In the genomic region with DNA sequence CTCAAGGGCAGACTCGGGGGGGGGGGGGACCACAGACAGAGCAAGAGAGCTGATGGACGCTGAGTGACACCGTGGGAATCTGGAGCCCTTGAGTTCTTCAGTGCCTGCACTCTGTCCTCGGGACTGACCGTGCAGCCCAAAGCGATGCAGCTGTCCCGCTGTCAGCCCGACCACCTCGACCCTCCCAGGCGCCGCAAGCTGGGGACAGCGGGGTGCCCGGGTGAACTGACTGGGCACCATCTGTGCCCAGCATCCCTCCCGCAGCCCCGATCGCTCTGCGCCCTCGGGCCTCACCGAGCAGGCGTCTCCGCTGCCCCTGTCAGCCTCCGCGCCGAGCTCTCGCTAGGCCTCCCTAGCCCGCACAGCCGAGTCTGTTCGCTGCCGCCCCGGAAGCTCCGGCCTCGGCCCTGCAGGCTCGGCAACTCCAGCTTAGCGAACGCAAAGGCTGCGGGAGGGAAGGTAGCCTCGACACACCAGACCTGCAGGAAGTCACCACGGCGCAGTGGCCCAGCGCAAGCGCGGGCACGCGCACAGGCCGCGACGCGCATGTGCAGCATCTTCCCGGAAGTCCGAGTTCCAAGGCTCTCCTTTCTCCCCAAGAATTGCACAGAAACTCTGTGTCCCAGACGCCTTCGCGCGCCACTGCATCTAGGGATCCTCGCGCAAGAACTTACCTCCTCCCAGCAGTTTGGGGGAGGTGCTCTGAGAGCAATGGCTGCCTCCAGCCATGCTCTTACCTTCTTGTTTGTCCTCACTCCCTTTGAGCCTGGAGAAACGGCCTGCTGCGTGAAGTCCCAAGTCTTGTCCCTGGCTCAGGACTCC, we compare ENCODE assay signal across 8 mouse cellular contexts. TPM values are rescaled to one million over a fixed set of nuclear protein-coding genes. Genes with fewer than 3 reads are reported as not detected.
DNase-seq lines count a peak whose midpoint lies in the region; ATAC-seq and TF ChIP-seq lines count a peak whose summit lies in the region.

Gene Rbak (minus strand): TSS at position 521 of the 822 bp plus-strand sequence.
Gene Spdye4b (plus strand): TSS at position 763 of the 822 bp plus-strand sequence.

- TF ChIP-seq RAD21 in CH12.LX (IDR thresholded peaks at IDR 0.05; ENCODE audit: low read depth, low read length) = no peak

- ATAC-seq in forebrain, embryonic 12.5 days (ENCODE audit: low FRiP score) = peak; percentile 97
- ATAC-seq in heart, postnatal 0 days (ENCODE audit: insufficient read depth, low read depth) = peak; percentile 96
- ATAC-seq in liver, embryonic 16.5 days (ENCODE audit: low read depth) = peak; percentile 92
- ATAC-seq in neural tube, embryonic 13.5 days (ENCODE audit: low read depth) = peak; percentile 97

- in situ Hi-C loops in CH12.LX (cut with MboI; ENCODE audit: low pct_ligation_motif_present, low pct_unique_long_range_greater_than_20kb, low sequenced_read_pairs) = loop anchor here (5.0 kb wide), 1 partner anchor 57 kb away; the partner anchor contains the start of gene Zfp12

- H3K4me2 ChIP-seq in CH12.LX (ENCODE audit: insufficient read depth, low read depth, poor library complexity, severe bottlenecking) = peak within 1 kb of the TSS; percentile 90
- H3K4me2 ChIP-seq in forebrain, embryonic 12.5 days = peak within 1 kb of the TSS; percentile 83
- peak within 1 kb of the TSS; percentile 99 for H3K4me2 ChIP-seq in heart, postnatal 0 days (ENCODE audit: low read depth, low read length)
- peak within 1 kb of the TSS; percentile 74 for H3K4me2 ChIP-seq in liver, embryonic 16.5 days (ENCODE audit: low read depth, low read length)
- peak within 1 kb of the TSS; percentile 81 for H3K4me2 ChIP-seq in neural tube, embryonic 13.5 days

- dilution Hi-C loops in CH12.LX (cut with MboI; ENCODE audit: extremely low pct_ligation_motif_present, extremely low pct_unique_long_range_greater_than_20kb, low sequenced_read_pairs) = no loop called here

- peaks cover 0 to 12% of the 10 kb centered on the region in 2 experiments; a peak in 2 of 4 replicates for H3K4me1 ChIP-seq in CH12.LX (ENCODE audit: control insufficient read depth in 1 of 2, insufficient read depth in 2 of 2)
- H3K4me1 ChIP-seq in forebrain, embryonic 12.5 days = peaks cover 14% of the 10 kb centered on the region
- 0 out of 2 replicates have a peak, but pooled peaks cover 9% of the 10 kb centered on the region for H3K4me1 ChIP-seq in heart, postnatal 0 days (ENCODE audit: control insufficient read depth, insufficient read depth)
- peaks cover 6% of the 10 kb centered on the region for H3K4me1 ChIP-seq in liver, embryonic 16.5 days (ENCODE audit: control insufficient read depth, low read depth, low read length)
- H3K4me1 ChIP-seq in neural tube, embryonic 13.5 days (replicated peaks) = peaks cover 16% of the 10 kb centered on the region
- peaks cover 6% of the 10 kb centered on the region for H3K4me1 ChIP-seq in testis, adult 2 months (ENCODE audit: control insufficient read depth, insufficient read depth, low read length)

- peak within 1 kb of the TSS; percentile 79 for H3K9ac ChIP-seq in CH12.LX (ENCODE audit: insufficient read depth, low read depth)
- H3K9ac ChIP-seq in forebrain, embryonic 12.5 days = peak within 1 kb of the TSS; percentile 83
- H3K9ac ChIP-seq in heart, postnatal 0 days (replicated peaks; ENCODE audit: low read depth, low read length) = peak within 1 kb of the TSS; percentile 84
- H3K9ac ChIP-seq in liver, embryonic 16.5 days (ENCODE audit: low read depth, low read length) = peak within 1 kb of the TSS; percentile 65
- peak within 1 kb of the TSS; percentile 91 for H3K9ac ChIP-seq in neural tube, embryonic 13.5 days

- peak; percentile 95 for DNase-seq in CH12.LX (ENCODE audit: extremely low read depth)
- peak; percentile 67 for DNase-seq in c-Kit-positive CD71-positive TER-119-positive erythroid progenitor cells, embryonic 14.5 days (ENCODE audit: low spot score)
- peak; percentile 98 for DNase-seq in heart, postnatal 0 days (ENCODE audit: low spot score)
- peak; percentile 93 to 96 for DNase-seq in kidney, postnatal 4 days

- H3K4me3 ChIP-seq in CH12.LX (replicated peaks in 1 of 3; ENCODE audit: low read depth in 2 of 3, low read length in 2 of 3, poor library complexity in 1 of 3) = peak within 1 kb of the TSS; percentile 71 to 89 (median 85)
- H3K4me3 ChIP-seq in forebrain, embryonic 12.5 days (replicated peaks) = peak within 1 kb of the TSS; percentile 63
- H3K4me3 ChIP-seq in heart, postnatal 0 days (ENCODE audit: low read depth, low read length) = peak within 1 kb of the TSS; percentile 89
- H3K4me3 ChIP-seq in liver, embryonic 16.5 days (ENCODE audit: low read depth, low read length) = peak within 1 kb of the TSS; percentile 68
- H3K4me3 ChIP-seq in neural tube, embryonic 13.5 days = peak within 1 kb of the TSS; percentile 66
- peak within 1 kb of the TSS; percentile 85 for H3K4me3 ChIP-seq in testis, adult 2 months (ENCODE audit: control insufficient read depth, low read depth, low read length)

- peak; percentile 83 for TF ChIP-seq POLR2A in CH12.LX (IDR thresholded peaks at IDR 0.05; ENCODE audit: low read depth, low read length)
- peak; percentile 77 for TF ChIP-seq POLR2A in testis, adult 2 months (IDR thresholded peaks at IDR 0.05; ENCODE audit: control insufficient read depth, low read depth, low read length)

- no peak for TF ChIP-seq EP300 in CH12.LX (IDR thresholded peaks at IDR 0.05; ENCODE audit: low read length)
- TF ChIP-seq EP300 in heart, postnatal 0 days (IDR thresholded peaks at IDR 0.05; ENCODE audit: low read depth) = no peak

- H3K27ac ChIP-seq in CH12.LX (ENCODE audit: insufficient read depth, low read depth) = peak within 1 kb of the TSS; percentile 32
- peak within 1 kb of the TSS; percentile 87 for H3K27ac ChIP-seq in forebrain, embryonic 12.5 days
- H3K27ac ChIP-seq in heart, postnatal 0 days (ENCODE audit: low read depth) = peak within 1 kb of the TSS; percentile 71
- peak within 1 kb of the TSS; percentile 17; the same call in 1 of the 2 replicates for H3K27ac ChIP-seq in liver, embryonic 16.5 days (ENCODE audit: low read length)
- H3K27ac ChIP-seq in neural tube, embryonic 13.5 days (replicated peaks) = peak within 1 kb of the TSS; percentile 92
- H3K27ac ChIP-seq in testis, adult 2 months (ENCODE audit: control insufficient read depth, insufficient read depth, low read depth, low read length) = peak within 1 kb of the TSS; percentile 73

- H3K27me3 ChIP-seq in CH12.LX (replicated peaks) = peaks cover 11% of the 10 kb centered on the region
- peaks cover 9% of the 10 kb centered on the region; the same call in 1 of the 2 replicates for H3K27me3 ChIP-seq in forebrain, embryonic 12.5 days
- H3K27me3 ChIP-seq in heart, postnatal 0 days (ENCODE audit: control insufficient read depth, insufficient read depth, low read length) = no peaks in the 10 kb centered on the region
- no peaks in the 10 kb centered on the region for H3K27me3 ChIP-seq in liver, embryonic 16.5 days (ENCODE audit: control insufficient read depth, insufficient read depth, low read depth, low read length)
- no peaks in the 10 kb centered on the region for H3K27me3 ChIP-seq in neural tube, embryonic 13.5 days
- H3K27me3 ChIP-seq in testis, adult 2 months (ENCODE audit: control insufficient read depth, insufficient read depth, low read length) = no peaks in the 10 kb centered on the region

- H3K79me2 ChIP-seq in CH12.LX (replicated peaks; ENCODE audit: control insufficient read depth, extremely low read depth, insufficient read depth, poor library complexity, severe bottlenecking) = no peaks in the 10 kb centered on the region; the same call in 1 of the 2 replicates

- H3K36me3 ChIP-seq in CH12.LX (replicated peaks in 1 of 2; ENCODE audit: control insufficient read depth in 1 of 2, insufficient read depth in 1 of 2, low read length in 1 of 2) = peaks cover 23 to 34% of the 10 kb centered on the region in 2 experiments
- H3K36me3 ChIP-seq in forebrain, embryonic 12.5 days (replicated peaks) = peaks cover 30% of the 10 kb centered on the region
- peaks cover 29% of the 10 kb centered on the region for H3K36me3 ChIP-seq in heart, postnatal 0 days (replicated peaks; ENCODE audit: control insufficient read depth, insufficient read depth, low read length)
- H3K36me3 ChIP-seq in liver, embryonic 16.5 days (ENCODE audit: control insufficient read depth, insufficient read depth) = peaks cover 20% of the 10 kb centered on the region
- peaks cover 35% of the 10 kb centered on the region for H3K36me3 ChIP-seq in neural tube, embryonic 13.5 days
- H3K36me3 ChIP-seq in testis, adult 2 months (ENCODE audit: control insufficient read depth, insufficient read depth, low read length) = no peaks in the 10 kb centered on the region

- TF ChIP-seq CTCF in CH12.LX (conservative IDR thresholded peaks at IDR 0.05 in 1 of 2, IDR thresholded peaks at IDR 0.05 in 1 of 2; ENCODE audit: low read depth in 2 of 2, low read length in 2 of 2) = no peak
- TF ChIP-seq CTCF in heart, postnatal 0 days (IDR thresholded peaks at IDR 0.05; ENCODE audit: low read depth) = no peak
- TF ChIP-seq CTCF in testis, adult 2 months (IDR thresholded peaks at IDR 0.05; ENCODE audit: control insufficient read depth, insufficient read depth, insufficient replicate concordance, low read depth, low read length) = no peak

- WGBS in forebrain, embryonic 12.5 days = under 1% methylated on average over 58 of the region's 58 CpGs
- WGBS in heart, postnatal 0 days = under 1% methylated on average over 58 of the region's 58 CpGs
- 1% methylated on average over 58 of the region's 58 CpGs for WGBS in liver, embryonic 16.5 days (ENCODE audit: insufficient replicate concordance)
- under 1% methylated on average over 58 of the region's 58 CpGs for WGBS in neural tube, embryonic 13.5 days

- peaks cover 11% of the 10 kb centered on the region for H3K9me3 ChIP-seq in CH12.LX (replicated peaks; ENCODE audit: low read length)
- H3K9me3 ChIP-seq in forebrain, embryonic 12.5 days = peaks cover 6% of the 10 kb centered on the region; the same call in 1 of the 2 replicates
- H3K9me3 ChIP-seq in heart, postnatal 0 days (replicated peaks; ENCODE audit: control insufficient read depth, low read length) = 0 out of 2 replicates have a peak, but pooled peaks cover 5% of the 10 kb centered on the region
- H3K9me3 ChIP-seq in liver, embryonic 16.5 days (replicated peaks; ENCODE audit: control insufficient read depth, low read length) = no peaks in the 10 kb centered on the region
- 0 out of 2 replicates have a peak, but pooled peaks cover 4% of the 10 kb centered on the region for H3K9me3 ChIP-seq in neural tube, embryonic 13.5 days

RNA-seq across cellular contexts. Expression of gene Rbak, which starts in this region (rescaled TPM):
- total RNA-seq in CH12.LX (2012; rRNA removed) (3.8 and 4.3 TPM in 2 replicates), CH12.LX (2014; rRNA removed) (4.9 and 5.1 TPM in 2 replicates)
- polyA plus RNA-seq in CH12.LX (2012; ENCODE audit: insufficient read length, low read depth) = 6.1 and 6.9 TPM in 2 replicates
- 17.5 and 17.9 TPM in 2 replicates for polyA plus RNA-seq in forebrain, embryonic 12.5 days (2016; fragmentation: Nextera tagmentation; extraction: Ambion mirVana)
- total RNA-seq in heart, postnatal 0 days (2014; rRNA removed; ENCODE audit: low replicate concordance) = 2.5 and 4.2 TPM in 2 replicates
- polyA plus RNA-seq in heart, postnatal 0 days (2015; fragmentation: Nextera tagmentation; extraction: Ambion mirVana) = 4.2 and 5.2 TPM in 2 replicates
- 1.4 and 1.5 TPM in 2 replicates for polyA plus RNA-seq in liver, embryonic 16.5 days (2015; fragmentation: Nextera tagmentation; extraction: Ambion mirVana)
- 14.6 TPM in 2 replicates for polyA plus RNA-seq in neural tube, embryonic 13.5 days (2015; fragmentation: Nextera tagmentation; extraction: Ambion mirVana)
- polyA plus RNA-seq in testis, adult 2 months (2012; rRNA removed) = 1.6 and 1.9 TPM in 2 replicates

RNA-seq across cellular contexts. Expression of gene Spdye4b, which starts in this region (rescaled TPM):
- total RNA-seq in CH12.LX (2012; rRNA removed) (not detected in 2 replicates), CH12.LX (2014; rRNA removed) (not detected in 2 replicates)
- polyA plus RNA-seq in CH12.LX (2012; ENCODE audit: insufficient read length, low read depth) = not detected in 2 replicates
- polyA plus RNA-seq in forebrain, embryonic 12.5 days (2016; fragmentation: Nextera tagmentation; extraction: Ambion mirVana) = not detected in 2 replicates
- not detected in 2 replicates for total RNA-seq in heart, postnatal 0 days (2014; rRNA removed; ENCODE audit: low replicate concordance)
- not detected in 2 replicates for polyA plus RNA-seq in heart, postnatal 0 days (2015; fragmentation: Nextera tagmentation; extraction: Ambion mirVana)
- polyA plus RNA-seq in liver, embryonic 16.5 days (2015; fragmentation: Nextera tagmentation; extraction: Ambion mirVana) = not detected in 2 replicates
- polyA plus RNA-seq in neural tube, embryonic 13.5 days (2015; fragmentation: Nextera tagmentation; extraction: Ambion mirVana) = not detected in 2 replicates
- polyA plus RNA-seq in testis, adult 2 months (2012; rRNA removed) = 28.6 and 30.2 TPM in 2 replicates

Comparison
In these comparisons a context has a peak if more than half of its experiments do, and no peak if none do; other contexts are left out.
1. Peak in every context shown above with its lines: DNase-seq, ATAC-seq, H3K4me3 ChIP-seq and H3K27ac ChIP-seq.
2. RNA of gene Spdye4b (polyA plus RNA-seq): 28.6 to 30.2 TPM in testis, adult 2 months; not detected in CH12.LX, not detected in neural tube, embryonic 13.5 days, not detected in forebrain, embryonic 12.5 days, not detected in heart, postnatal 0 days and not detected in liver, embryonic 16.5 days; every median in the first group is over 10 times any median in the second.
3. H3K27ac ChIP-seq: peak in every context shown above with its lines; median percentile 92 in neural tube, embryonic 13.5 days; 87 in forebrain, embryonic 12.5 days; 73 in testis, adult 2 months; 71 in heart, postnatal 0 days; 32 in CH12.LX; 17 in liver, embryonic 16.5 days.